Mouse (Mus musculus): ENCODE data around the gene Olfr536.
"Not testable (repeated sequence)": the region's sequence is repeated elsewhere in the genome, so short reads cannot be mapped to it uniquely, and the experiment has no call there.

The Olfr536 gene
- long read RNA-seq, experiment 1 = 0 reads
- long read RNA-seq, experiment 2 = 0 reads

DNA sequence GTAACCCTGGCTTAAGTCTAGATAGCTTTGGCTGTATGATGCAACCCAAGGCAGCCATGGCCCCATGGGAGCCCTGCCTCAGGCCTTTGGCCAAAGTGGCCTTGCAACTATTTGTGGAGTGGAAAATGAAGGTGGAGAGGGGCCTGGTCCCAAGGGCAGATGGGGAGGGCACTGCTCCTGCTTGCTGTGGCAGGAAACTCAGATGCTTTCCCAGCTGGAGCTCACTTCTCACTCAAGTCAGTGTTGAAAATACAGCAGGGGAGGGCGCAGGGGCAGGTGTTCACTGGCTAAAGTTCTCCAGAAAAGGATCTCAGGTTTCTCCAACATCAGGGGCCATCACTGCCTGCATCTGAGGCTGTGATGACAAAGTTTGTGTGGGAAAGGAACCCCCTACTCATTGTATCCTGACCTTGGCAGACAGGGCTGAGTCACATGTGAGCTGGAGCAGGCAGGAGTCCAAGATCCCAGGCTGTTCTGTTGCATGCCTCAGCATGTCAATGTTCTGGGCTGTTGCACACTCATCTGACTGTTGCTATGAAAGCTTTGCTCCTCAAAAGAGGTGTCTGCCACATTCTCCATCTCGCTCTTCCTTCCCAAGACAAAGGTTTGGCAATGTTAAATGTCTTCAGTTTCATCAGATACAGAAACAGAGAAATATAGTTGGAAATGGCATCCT, at the start of gene Olfr536:
Gene Olfr536, minus strand, starts transcription at position 51 of the 676 bp plus-strand sequence.
- intact Hi-C loops (cut with DNase I) = not testable (repeated sequence)

- intact Hi-C loops (cut with DNase I) = no loop called here
These were observed 32.5 kb upstream of the Olfr536 start for GRCm38 (mm10) chr7:140539746-140540145.

- intact Hi-C loops (cut with DNase I) = no loop called here
These were observed 12.5 kb downstream of the Olfr536 start for GRCm38 (mm10) chr7:140494702-140495101.

- intact Hi-C loops (cut with DNase I) = no loop called here
These were observed 13.0 kb downstream of the Olfr536 start for GRCm38 (mm10) chr7:140494231-140494630.

DNA sequence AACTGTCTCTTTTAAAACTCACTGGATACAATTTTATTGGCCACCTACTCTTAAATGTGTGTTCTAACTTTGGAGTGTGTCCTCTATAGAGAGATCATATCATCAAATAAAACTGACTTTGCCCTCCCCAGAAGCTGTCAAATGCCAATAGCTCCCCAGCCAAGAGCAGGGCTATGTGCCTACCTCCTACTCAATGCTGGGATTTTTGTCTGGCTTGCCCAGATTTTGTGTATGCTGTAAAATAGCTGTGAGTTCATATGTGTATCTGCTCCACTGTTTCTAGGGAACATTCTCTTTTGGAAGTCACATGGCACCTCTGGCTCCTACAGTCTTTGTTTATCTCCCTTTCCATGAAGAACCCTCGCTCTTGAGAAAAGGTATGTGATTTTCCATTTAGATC, 18.2 kb downstream of the Olfr536 start:
- intact Hi-C loops (cut with DNase I) = no loop called here

- intact Hi-C loops (cut with DNase I) = no loop called here
These were observed 23.3 kb downstream of the Olfr536 start, which contains the start of gene Olfr535 for GRCm38 (mm10) chr7:140483916-140484315. Gene Olfr535, plus strand, starts transcription at chr7:140484216.

DNA sequence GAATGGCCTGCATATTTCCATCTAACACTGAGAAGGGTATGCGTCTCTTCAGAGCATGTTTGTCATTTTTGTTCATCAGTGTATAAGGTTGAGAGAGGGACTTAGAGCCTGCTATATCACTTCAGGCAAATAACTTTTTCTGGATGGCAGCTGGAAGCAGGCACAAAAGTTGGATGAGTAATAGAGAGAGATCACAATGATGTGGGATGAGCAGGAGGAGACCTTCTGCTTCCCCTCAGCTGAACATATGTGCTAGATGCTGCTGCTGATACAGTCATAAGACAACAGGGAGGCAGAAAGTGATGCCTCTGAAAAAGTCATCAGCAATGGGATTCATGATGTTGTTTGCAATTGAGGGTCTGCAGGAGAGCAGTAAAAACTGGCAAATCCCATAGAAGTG, 28.5 kb downstream of the Olfr536 start:
- intact Hi-C loops (cut with DNase I) = no loop called here

- intact Hi-C loops (cut with DNase I) = no loop called here
These were observed 29.3 kb downstream of the Olfr536 start for GRCm38 (mm10) chr7:140477886-140478285.

GRCm38 (mm10) chr7:140463070-140463469, 44.1 kb downstream of the Olfr536 start, which contains the start of gene Olfr533:
Gene Olfr533, plus strand, starts transcription at chr7:140463370.
- intact Hi-C loops (cut with DNase I) = not testable (repeated sequence)

Measured in adrenal gland (tissue).